Mouse (Mus musculus) thymus, adult 2 months (tissue): Measurements from ENCODE around the gene Gm26938.

Source experiments
- CTCF ChIP-seq: fragments of 200-500 bp; IDR thresholded peaks from 2 replicates; pipeline ENCODE4 v1.5.1; 2012; ENCODE audit warnings: mild to moderate bottlenecking, control low read depth, low read length, moderate library complexity, borderline replicate concordance; ENCODE audit not compliant: control insufficient read depth, poor library complexity, insufficient read depth; ENCODE audit errors: extremely low read depth
- POLR2A ChIP-seq: fragments of 200-500 bp; IDR thresholded peaks from 2 replicates; pipeline ENCODE4 v1.6.1; 2012; ENCODE audit warnings: mild to moderate bottlenecking, low read length, control low read depth, moderate library complexity; ENCODE audit not compliant: control insufficient read depth, poor library complexity, insufficient read depth; ENCODE audit errors: extremely low read depth

GRCm38 (mm10) chr5:139768216-139768615, 58.0 kb downstream of the Gm26938 start:
- no peak for TF ChIP-seq POLR2A
- no peak for TF ChIP-seq CTCF
